Mouse (Mus musculus): Measurements from ENCODE around the gene Wif1. TPM values are rescaled to one million over a fixed set of nuclear protein-coding genes. Genes with fewer than 3 reads are reported as not detected.

The Wif1 gene
- polyA plus RNA-seq, 1 experiment from 2014 or later = 6.2 TPM

- H3K27me3 ChIP-seq (replicated peaks) = no peaks in the 10 kb centered on the region
- H3K27ac ChIP-seq (replicated peaks) = no peak overlapping the region
- H3K4me2 ChIP-seq = no peak overlapping the region
- no peak overlapping the region for H3K9ac ChIP-seq
- WGBS = 86% methylated on average over 4 of the region's 4 CpGs
- no peak overlapping the region for H3K4me3 ChIP-seq
- no peaks in the 10 kb centered on the region for H3K9me3 ChIP-seq
- H3K36me3 ChIP-seq = no peaks in the 10 kb centered on the region
- ATAC-seq (ENCODE audit: extremely low read depth, insufficient number of reproducible peaks, low FRiP score, low TSS enrichment) = no peak
- no peaks in the 10 kb centered on the region for H3K4me1 ChIP-seq
Measured at GRCm38 (mm10) chr10:121082881-121083280, 49.1 kb downstream of the Wif1 start.

- Histone ChIP-seq H3K27me3 (replicated peaks) (no peaks in the 10 kb centered on the region), H3K36me3 (no peaks in the 10 kb centered on the region), H3K4me3 (no peak overlapping the region), H3K27ac (replicated peaks) (no peak overlapping the region), H3K9ac (no peak overlapping the region), H3K9me3 (no peaks in the 10 kb centered on the region), H3K4me1 (no peaks in the 10 kb centered on the region), H3K4me2 (no peak overlapping the region)
- no peak for ATAC-seq (ENCODE audit: extremely low read depth, insufficient number of reproducible peaks, low FRiP score, low TSS enrichment)
- WGBS = 65% methylated on average over 10 of the region's 10 CpGs
Measured at GRCm38 (mm10) chr10:121083512-121083911, 49.8 kb downstream of the Wif1 start.

GRCm38 (mm10) chr10:121088679-121089078 is 54.9 kb downstream of the Wif1 start:
- H3K9me3 ChIP-seq = no peaks in the 10 kb centered on the region
- no peak overlapping the region for H3K27ac ChIP-seq (replicated peaks)
- H3K36me3 ChIP-seq = no peaks in the 10 kb centered on the region
- WGBS = 70% methylated on average over 5 of the region's 5 CpGs
- peaks cover 11% of the 10 kb centered on the region for H3K4me1 ChIP-seq
- H3K27me3 ChIP-seq (replicated peaks) = no peaks in the 10 kb centered on the region
- no peak for ATAC-seq (ENCODE audit: extremely low read depth, insufficient number of reproducible peaks, low FRiP score, low TSS enrichment)
- H3K4me2 ChIP-seq = no peak overlapping the region
- no peak overlapping the region for H3K9ac ChIP-seq
- H3K4me3 ChIP-seq = no peak overlapping the region

- peaks cover 11% of the 10 kb centered on the region for H3K4me1 ChIP-seq
- ATAC-seq (ENCODE audit: extremely low read depth, insufficient number of reproducible peaks, low FRiP score, low TSS enrichment) = no peak
- H3K36me3 ChIP-seq = no peaks in the 10 kb centered on the region
- peak overlapping the region; percentile 34 for H3K4me3 ChIP-seq
- peak overlapping the region; percentile 62 for H3K9ac ChIP-seq
- no peaks in the 10 kb centered on the region for H3K27me3 ChIP-seq (replicated peaks)
- no peaks in the 10 kb centered on the region for H3K9me3 ChIP-seq
- H3K27ac ChIP-seq (replicated peaks) = no peak overlapping the region
- peak overlapping the region; percentile 60 for H3K4me2 ChIP-seq
- WGBS = 4% methylated on average over 6 of the region's 6 CpGs
Measured at GRCm38 (mm10) chr10:121089312-121089711, 55.6 kb downstream of the Wif1 start.

GRCm38 (mm10) chr10:121090006-121090405 is 56.2 kb downstream of the Wif1 start:
- H3K4me2 ChIP-seq = peak overlapping the region; percentile 60
- no peak for ATAC-seq (ENCODE audit: extremely low read depth, insufficient number of reproducible peaks, low FRiP score, low TSS enrichment)
- WGBS = 21% methylated on average over 8 of the region's 8 CpGs

GRCm38 (mm10) chr10:121095948-121096347 is 62.2 kb downstream of the Wif1 start:
- peaks cover 10% of the 10 kb centered on the region; the same call in 1 of the 2 replicates for H3K4me1 ChIP-seq
- H3K9me3 ChIP-seq = no peaks in the 10 kb centered on the region
- no peaks in the 10 kb centered on the region; the same call in 1 of the 2 replicates for H3K27me3 ChIP-seq (replicated peaks)
- no peak for ATAC-seq (ENCODE audit: extremely low read depth, insufficient number of reproducible peaks, low FRiP score, low TSS enrichment)
- peak overlapping the region; percentile 22 for H3K4me2 ChIP-seq
- no peak overlapping the region for H3K9ac ChIP-seq
- H3K27ac ChIP-seq (replicated peaks) = no peak overlapping the region
- no peak overlapping the region for H3K4me3 ChIP-seq
- H3K36me3 ChIP-seq = no peaks in the 10 kb centered on the region
- WGBS = 60% methylated on average over 12 of the region's 12 CpGs

More at GRCm38 (mm10) chr10:121090006-121090405, 56.2 kb downstream of the Wif1 start:
- no peaks in the 10 kb centered on the region for H3K9me3 ChIP-seq
- H3K4me3 ChIP-seq = peak overlapping the region; percentile 34; the same call in 1 of the 2 replicates
- H3K27me3 ChIP-seq (replicated peaks) = no peaks in the 10 kb centered on the region
- no peaks in the 10 kb centered on the region for H3K36me3 ChIP-seq
- H3K9ac ChIP-seq = no peak overlapping the region
- H3K27ac ChIP-seq (replicated peaks) = no peak overlapping the region
- H3K4me1 ChIP-seq = peaks cover 11% of the 10 kb centered on the region

- Histone ChIP-seq H3K27ac (replicated peaks) (no peak overlapping the region), H3K4me1 (peaks cover 10% of the 10 kb centered on the region; the same call in 1 of the 2 replicates), H3K9ac (no peak overlapping the region), H3K9me3 (peaks cover under 1% of the 10 kb centered on the region; the same call in 1 of the 2 replicates), H3K4me2 (no peak overlapping the region), H3K4me3 (no peak overlapping the region), H3K36me3 (no peaks in the 10 kb centered on the region), H3K27me3 (replicated peaks) (no peaks in the 10 kb centered on the region; the same call in 1 of the 2 replicates)
- ATAC-seq (ENCODE audit: extremely low read depth, insufficient number of reproducible peaks, low FRiP score, low TSS enrichment) = no peak
- WGBS = 70% methylated on average over 12 of the region's 12 CpGs
Measured at GRCm38 (mm10) chr10:121098263-121098662, 64.5 kb downstream of the Wif1 start.

GRCm38 (mm10) chr10:121099658-121100057 is 65.9 kb downstream of the Wif1 start:
- Histone ChIP-seq H3K4me3 (no peak overlapping the region), H3K9me3 (peaks cover 13% of the 10 kb centered on the region), H3K27me3 (replicated peaks) (no peaks in the 10 kb centered on the region; the same call in 1 of the 2 replicates), H3K27ac (replicated peaks) (no peak overlapping the region), H3K9ac (no peak overlapping the region), H3K4me2 (no peak overlapping the region), H3K4me1 (peaks cover 10% of the 10 kb centered on the region; the same call in 1 of the 2 replicates), H3K36me3 (no peaks in the 10 kb centered on the region)
- ATAC-seq (ENCODE audit: extremely low read depth, insufficient number of reproducible peaks, low FRiP score, low TSS enrichment) = no peak
- WGBS = 68% methylated on average over 11 of the region's 11 CpGs

GRCm38 (mm10) chr10:121116115-121116514 is 82.4 kb downstream of the Wif1 start:
- no peak overlapping the region for H3K4me3 ChIP-seq
- H3K4me2 ChIP-seq = no peak overlapping the region
- no peaks in the 10 kb centered on the region for H3K27me3 ChIP-seq (replicated peaks)
- no peaks in the 10 kb centered on the region for H3K36me3 ChIP-seq
- no peaks in the 10 kb centered on the region for H3K4me1 ChIP-seq
- H3K9me3 ChIP-seq = peaks cover 6% of the 10 kb centered on the region
- ATAC-seq (ENCODE audit: extremely low read depth, insufficient number of reproducible peaks, low FRiP score, low TSS enrichment) = no peak
- no peak overlapping the region for H3K27ac ChIP-seq (replicated peaks)
- H3K9ac ChIP-seq = no peak overlapping the region

GRCm38 (mm10) chr10:121116636-121117035 is 82.9 kb downstream of the Wif1 start:
- peaks cover 6% of the 10 kb centered on the region for H3K9me3 ChIP-seq
- H3K4me1 ChIP-seq = no peaks in the 10 kb centered on the region
- H3K4me3 ChIP-seq = no peak overlapping the region
- no peaks in the 10 kb centered on the region for H3K36me3 ChIP-seq
- ATAC-seq (ENCODE audit: extremely low read depth, insufficient number of reproducible peaks, low FRiP score, low TSS enrichment) = no peak
- WGBS = 59% methylated on average over 4 of the region's 4 CpGs
- H3K9ac ChIP-seq = no peak overlapping the region
- H3K4me2 ChIP-seq = no peak overlapping the region
- no peaks in the 10 kb centered on the region for H3K27me3 ChIP-seq (replicated peaks)
- H3K27ac ChIP-seq (replicated peaks) = no peak overlapping the region

- no peak for ATAC-seq (ENCODE audit: extremely low read depth, insufficient number of reproducible peaks, low FRiP score, low TSS enrichment)
- Histone ChIP-seq H3K4me1 (no peaks in the 10 kb centered on the region), H3K9me3 (no peaks in the 10 kb centered on the region), H3K36me3 (no peaks in the 10 kb centered on the region), H3K4me3 (no peak overlapping the region), H3K27ac (replicated peaks) (no peak overlapping the region), H3K4me2 (no peak overlapping the region), H3K27me3 (replicated peaks) (no peaks in the 10 kb centered on the region), H3K9ac (no peak overlapping the region)
- WGBS = 76% methylated on average over 6 of the region's 6 CpGs
Measured at GRCm38 (mm10) chr10:121120751-121121150, 87.0 kb downstream of the Wif1 start.

GRCm38 (mm10) chr10:121124481-121124880 is 90.7 kb downstream of the Wif1 start:
- Histone ChIP-seq H3K4me1 (no peaks in the 10 kb centered on the region), H3K27me3 (replicated peaks) (no peaks in the 10 kb centered on the region), H3K9ac (no peak overlapping the region), H3K4me3 (no peak overlapping the region), H3K27ac (replicated peaks) (no peak overlapping the region), H3K4me2 (no peak overlapping the region), H3K9me3 (no peaks in the 10 kb centered on the region), H3K36me3 (no peaks in the 10 kb centered on the region)
- WGBS = 88% methylated on average over 16 of the region's 16 CpGs
- ATAC-seq (ENCODE audit: extremely low read depth, insufficient number of reproducible peaks, low FRiP score, low TSS enrichment) = no peak
